Mouse (Mus musculus) fat pad, adult 2 months (tissue): ENCODE data around the gene Fto.

Experiments
- DNase-seq: peaks from one replicate; pipeline ENCODE4 v3.0.0-alpha.2; 2011; ENCODE audit warnings: low read depth, low spot score; ENCODE audit errors: extremely low read depth

Fto gene

DNA sequence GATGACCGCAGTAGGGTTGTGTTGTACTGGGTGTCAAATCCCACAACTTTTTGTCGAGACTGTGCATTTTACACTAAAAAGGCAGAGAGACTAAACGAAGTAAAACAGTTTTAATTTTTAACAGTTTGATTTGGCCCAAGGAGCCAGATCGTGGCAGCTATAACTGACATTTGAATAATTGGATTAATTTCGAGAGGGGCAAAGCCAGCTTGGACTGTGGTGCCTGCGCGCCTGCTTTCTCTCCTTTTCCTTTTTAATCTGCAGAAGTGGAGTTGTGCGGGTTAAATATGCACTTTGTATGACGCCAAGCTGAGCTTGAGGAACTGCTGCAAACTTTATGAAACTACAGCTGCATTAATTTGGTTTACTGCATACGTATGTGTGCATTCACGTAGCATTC, 239.3 kb downstream of the Fto start:
- DNase-seq: no peak

DNA sequence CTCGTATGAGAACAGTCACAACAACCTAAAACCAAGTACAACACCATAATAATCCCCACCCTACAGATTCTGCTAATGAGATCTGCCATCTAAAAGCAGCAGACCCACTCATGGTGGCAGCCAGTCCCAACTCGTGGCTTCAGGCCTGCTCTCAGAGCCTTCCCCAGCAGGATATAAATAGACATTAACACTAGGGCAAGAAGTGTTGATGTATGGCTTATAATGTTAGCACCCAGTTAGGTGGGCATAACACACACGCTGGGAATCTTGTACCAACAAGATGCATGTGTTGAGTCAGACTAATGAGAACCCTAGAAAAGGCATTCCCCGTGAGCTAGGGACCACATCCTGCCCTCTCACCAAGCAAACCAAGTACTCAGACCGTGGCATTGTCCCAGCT, 240.1 kb downstream of the Fto start:
- DNase-seq: no peak

DNA sequence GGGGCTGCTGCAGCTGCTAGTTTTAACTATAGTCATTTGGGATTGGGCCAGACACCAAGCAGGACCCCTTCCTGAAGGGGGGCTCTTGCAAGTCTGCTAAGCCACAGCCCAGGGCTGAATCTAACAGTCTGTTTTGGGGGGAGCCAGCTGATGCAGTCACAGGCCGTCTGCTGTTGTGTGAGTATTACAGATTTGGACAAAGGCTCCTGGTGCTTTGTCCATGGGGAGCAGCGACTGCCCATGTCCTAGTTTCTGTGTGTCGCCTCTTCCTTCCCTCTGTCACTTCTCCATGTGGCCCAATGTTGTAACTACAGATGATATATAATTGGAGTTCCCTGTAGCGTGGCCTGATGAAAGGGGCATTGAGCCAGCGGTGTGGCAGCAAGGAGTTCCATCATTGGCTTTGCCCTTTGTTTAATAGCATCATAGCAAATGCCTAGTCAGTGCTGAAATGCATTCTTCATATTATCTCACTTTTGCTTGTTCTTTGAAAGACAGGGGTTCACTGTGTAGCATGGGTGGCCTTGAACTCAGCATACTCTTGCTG, 243.8 kb downstream of the Fto start:
- DNase-seq: no peak

DNA sequence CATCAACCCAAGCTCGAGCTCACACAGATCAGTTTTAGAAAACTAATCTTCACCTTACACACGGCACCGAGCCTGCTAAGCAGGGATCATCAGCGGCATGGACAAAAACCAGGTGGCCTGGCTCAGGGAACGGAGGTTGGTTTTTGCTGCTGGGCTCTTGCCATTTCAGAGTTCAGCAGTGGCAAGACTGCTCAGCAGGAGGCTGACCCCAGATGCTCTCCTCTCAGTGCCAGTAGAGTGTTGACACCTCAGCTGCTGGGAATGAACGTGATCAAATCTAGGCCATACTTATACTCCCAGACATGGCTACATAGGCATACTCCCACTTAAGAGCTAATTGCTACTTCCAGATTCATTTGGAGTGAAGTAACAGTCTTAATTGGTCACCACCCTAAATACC, 245.1 kb downstream of the Fto start:
- DNase-seq: no peak

DNA sequence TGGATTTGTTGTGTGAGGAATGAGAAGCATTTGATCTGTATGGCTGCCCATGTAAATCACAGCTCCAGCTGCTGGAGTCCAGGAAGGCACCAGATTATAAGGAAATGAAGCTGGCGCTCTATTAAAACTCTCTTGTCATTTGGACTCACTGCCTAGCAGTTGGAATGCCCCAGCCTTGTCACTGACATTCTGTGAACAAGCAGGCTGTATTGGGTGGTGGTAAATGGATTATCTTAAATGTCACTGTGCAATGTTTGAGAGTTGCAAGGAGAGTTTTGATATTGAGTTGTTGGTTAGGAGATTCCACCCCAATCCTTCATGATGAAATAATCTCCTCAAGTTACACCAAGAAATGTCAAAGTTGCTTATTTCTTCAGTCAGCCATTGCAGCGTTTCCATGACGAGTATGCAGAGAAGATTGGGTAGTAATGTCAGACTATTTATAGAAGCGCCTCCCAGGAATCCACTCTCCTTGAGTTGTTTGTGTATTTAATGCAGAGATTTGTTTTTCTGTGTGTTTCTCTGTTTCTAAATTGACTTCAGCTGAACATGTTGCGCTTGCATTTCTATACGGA, 246.8 kb downstream of the Fto start:
- no peak for DNase-seq

DNA sequence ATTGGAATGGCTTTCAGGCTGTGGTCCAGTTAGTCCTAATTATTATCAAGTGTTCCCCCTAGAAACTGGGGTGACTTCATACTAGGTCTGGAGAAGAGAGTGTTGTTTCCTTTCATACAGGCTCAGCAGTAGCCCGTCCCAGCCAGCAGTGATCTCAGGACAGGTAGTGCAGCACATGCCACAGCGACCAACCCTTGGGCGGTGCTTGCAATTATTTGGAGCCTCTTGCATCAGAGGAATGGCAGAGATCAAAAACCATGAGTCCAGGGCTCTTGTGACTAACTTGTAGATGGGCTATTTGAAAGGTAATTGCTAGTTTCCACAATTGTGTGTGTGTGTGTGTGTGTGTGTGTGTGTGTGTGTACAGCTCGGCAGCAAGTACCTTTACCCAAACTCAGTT, 247.9 kb downstream of the Fto start:
- no peak for DNase-seq

DNA sequence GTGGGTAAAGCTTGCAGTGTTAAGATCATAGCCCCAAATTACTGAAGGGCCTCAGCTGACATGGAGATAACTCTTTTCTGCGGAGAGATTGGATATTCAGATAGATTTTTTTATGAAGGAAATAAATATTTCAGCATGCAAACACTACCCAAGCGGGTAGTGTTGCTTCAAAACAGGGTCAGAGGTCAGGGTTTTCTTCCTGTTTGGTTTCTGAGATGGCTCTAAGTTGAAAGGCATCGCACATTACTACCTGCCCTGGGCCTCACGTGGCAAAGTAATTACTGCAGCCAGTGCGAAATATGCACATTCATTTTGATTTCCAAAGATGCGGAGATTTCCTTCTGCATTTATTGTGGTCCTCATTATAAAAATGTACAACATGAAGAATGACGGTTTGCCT, 249.3 kb downstream of the Fto start:
- no peak for DNase-seq

DNA sequence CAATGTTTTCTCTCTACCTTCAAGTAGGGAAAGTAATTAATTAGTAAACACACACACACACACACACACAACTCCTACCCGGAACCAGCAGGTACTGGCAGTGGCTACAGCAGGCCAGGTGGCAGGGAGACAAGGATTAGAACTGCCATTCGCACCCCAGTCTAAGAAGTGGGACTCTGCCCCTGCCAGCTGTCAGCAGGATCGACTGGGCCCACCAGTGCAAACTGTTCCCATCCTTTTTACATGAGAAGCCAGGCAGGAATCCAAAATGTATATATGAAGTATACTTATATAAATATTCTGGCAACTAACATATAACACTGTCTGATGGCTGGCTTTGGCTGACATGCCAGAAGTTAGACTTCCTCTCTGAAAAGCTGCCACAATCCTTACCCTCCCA, 250.0 kb downstream of the Fto start:
- no peak for DNase-seq

DNA sequence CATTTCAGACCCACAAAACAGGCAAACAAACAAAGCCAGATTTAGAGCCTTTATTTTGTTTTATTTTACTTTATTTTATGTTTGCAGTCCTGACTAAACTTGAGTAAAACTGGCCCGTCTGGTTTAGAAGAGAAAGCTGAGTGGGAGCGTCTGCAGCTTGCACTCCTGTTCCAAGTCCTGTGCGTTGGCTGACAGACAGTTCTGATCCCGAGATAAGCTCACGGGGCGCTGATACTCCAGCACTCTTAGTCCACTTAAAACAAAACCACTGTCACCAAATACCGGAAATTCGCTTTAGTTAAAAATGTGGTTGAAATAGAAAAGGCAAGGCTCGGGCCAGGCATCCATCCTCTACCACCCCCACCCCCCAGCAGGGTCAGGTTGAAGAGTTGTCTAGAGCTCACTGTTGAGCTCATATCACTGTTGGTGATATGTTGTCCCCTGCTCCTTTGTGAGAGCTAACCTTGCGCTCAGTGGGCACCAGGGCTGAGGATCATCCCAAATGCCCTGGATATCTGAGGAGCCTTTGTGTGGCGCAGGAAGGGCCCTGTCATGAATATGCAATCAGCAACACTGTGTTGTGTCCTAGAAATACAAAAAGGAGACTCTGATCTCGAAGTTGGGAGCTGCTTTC, 252.7 kb downstream of the Fto start:
- no peak for DNase-seq

DNA sequence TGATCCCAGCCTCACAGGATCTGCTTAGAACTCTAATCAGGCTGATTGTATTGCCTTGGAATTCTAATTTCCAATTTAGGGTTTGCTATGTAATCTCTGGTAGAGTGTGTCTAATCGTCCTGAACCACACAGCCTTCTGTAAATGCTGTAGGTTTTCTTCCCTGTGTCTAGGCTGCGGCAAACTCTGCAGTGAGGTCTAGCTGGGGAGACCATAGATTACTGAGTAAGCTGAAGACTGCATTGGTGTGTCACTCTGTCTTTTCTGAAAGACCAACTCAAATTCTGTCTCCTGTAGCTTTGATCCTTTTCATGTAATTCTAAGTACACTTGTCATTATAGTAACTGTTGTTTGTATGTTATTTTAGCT, 253.2 kb downstream of the Fto start:
- no peak for DNase-seq

DNA sequence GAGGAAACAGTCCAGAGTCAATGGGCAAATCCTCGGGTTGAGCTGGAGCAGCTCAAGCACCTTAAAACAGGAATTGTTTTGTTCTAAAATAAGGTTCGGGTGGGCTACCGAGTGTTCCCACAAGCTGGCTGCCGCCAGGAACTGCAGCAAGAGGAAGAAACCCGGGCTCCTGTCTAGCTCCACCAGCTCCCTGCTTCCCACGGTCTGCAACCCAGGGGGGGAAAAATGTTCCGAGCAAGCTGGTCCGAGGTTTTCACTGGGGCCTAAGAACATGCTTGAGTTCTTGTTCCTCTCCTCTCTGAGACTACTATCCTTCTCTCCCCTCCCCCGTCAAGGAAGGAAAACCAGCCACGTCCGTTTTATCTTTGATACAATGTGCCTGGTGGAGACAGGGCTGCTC, 256.5 kb downstream of the Fto start:
- DNase-seq: no peak

DNA sequence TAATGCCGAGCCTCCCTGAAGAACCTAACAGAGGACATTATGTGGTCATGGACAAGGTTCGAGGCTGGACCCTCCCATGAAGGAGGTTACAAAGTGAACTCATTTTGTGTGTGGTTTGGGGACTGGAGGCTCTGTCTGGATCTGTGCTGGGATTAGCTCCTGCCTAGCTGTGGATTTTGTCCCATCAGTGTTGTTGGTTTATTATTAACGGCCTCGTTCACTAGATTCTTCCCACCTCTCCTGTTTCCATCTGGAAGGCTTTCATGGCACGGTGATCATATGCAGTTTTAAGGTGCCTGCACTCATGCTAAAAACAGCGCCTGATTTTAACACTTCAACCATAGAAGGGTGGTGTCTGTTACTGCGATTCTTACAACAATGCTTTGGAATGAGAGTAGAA, 257.5 kb downstream of the Fto start:
- no peak for DNase-seq

DNA sequence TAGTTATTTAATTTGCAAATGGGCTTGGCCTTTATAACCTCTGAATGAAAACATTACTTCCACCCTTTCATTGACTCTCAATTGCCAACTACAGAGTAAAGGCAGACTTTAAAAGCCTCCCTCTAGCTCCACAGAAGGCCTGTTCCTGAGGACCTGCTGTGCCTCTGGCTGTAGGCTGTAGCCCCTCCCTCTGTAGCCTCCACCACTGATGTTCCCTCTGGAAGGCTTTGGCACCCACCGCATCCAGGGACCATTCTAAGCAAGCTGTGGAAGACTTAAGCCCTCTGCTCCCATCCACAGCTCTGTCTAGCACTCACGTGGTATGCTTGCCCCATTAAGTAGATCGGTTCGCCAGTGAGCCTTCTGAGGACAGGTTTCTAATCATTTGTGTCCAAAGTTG, 258.7 kb downstream of the Fto start:
- DNase-seq: no peak

DNA sequence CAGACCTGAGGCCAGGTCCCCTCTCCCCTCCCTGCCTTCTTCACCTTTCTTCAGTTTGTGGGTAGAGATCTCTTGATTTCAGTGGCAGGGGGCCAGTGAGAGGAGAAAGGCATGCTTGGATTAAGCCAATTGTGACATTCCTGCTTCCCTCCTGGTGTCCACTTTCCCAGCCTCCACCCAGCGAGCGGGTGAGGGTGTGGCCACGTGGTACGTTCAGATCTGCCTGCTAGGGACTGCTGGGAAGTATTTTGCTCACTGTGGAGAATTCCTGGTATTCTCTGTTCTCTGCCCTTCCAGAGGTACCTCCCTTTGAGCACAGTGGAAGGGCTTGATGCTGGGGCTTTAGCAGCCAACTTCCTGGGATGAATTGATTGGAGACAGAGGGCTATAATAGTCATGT, 259.3 kb downstream of the Fto start:
- no peak for DNase-seq

DNA sequence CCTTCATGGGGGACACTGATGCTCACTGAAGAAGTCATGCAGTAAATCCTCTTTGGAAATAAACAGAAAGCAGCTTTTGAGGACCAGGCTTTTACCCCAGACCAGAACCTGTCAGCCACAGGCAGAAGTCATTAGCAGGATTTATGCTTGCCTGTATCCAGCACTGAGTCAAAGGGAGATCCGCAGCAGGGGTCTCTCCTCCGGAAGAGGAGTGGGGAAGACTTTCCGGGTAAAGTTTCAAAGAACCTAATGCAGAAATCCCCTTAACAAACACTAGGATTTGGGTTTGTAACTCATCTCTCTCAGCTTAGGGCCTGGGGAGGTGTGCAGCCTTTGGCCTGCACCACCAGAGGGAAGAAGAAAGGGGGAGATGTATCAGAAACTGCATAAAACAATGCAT, 262.3 kb downstream of the Fto start:
- DNase-seq: no peak

DNA sequence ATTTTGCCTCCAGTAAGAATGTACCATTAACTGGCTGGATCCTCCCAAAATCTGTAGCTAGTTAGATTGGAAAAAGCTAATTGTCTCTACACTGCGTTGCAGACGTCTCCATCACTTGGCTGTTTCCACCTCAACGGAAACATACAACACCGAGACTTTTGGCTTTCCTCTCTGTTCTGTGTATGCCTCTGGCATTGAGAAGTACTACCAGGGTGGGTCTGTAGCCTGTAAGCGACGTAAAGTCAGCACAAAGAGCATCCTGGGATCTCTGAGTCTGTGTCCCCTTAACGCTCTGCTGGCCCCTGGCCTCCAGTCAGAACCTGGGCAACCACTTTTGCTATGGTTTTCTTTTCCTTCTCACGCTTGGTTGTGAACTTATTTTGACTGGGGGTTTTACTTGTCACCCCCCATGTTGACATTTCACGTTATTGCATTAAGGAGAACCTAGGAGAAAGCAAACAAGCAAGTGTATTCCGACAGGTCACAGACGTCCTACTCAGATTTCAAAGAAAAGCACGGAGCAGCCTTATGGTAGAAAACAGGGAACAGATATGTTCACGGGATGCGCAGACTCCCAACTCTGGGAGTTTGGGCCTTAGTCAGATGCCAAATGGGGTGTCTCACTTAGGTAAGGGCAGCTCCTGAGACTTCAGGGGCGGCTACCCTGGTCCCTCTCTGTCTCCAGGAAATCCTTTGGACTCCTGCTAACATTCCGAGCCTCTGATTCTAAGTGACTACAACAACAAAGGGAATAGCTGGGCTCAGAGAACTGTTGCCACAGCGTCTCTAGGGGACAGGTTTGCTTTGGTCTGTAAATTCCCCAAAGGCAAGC, 263.0 kb downstream of the Fto start:
- DNase-seq: no peak

DNA sequence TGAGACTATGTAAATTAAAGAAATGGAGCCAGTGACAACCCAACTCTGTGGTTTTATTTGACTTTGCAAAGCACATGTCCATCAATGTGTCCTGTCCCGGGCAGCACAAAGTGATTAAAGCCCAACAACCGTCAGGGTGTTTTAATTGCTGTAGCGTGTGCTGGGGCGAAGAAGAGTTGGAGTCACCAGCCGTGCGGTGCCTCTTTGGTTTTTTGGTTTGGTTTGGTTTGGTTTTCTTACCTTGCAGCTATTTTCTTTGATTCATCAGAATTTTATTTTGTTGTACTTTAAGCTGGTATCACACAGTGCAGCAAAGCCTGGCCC, 263.6 kb downstream of the Fto start:
- no peak for DNase-seq

DNA sequence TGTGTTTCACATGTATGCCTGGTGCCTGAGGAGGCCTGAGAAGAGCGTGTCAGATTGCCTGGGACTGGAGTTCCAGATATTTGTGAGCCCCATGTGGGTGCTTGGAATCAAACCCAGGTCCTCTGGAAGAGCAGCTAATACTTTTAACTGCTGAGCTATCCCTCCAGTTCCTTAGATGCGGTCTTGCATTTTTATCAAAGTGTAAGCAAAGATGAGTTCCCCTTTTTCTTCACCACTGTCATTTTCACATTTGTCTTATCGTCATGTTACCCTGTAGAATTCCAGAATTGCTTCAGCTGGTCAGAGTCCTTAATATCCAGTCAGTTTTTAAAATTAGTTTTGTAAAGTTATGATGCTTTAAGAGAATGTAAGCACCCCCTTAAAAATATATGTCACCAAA, 264.3 kb downstream of the Fto start:
- DNase-seq: no peak

DNA sequence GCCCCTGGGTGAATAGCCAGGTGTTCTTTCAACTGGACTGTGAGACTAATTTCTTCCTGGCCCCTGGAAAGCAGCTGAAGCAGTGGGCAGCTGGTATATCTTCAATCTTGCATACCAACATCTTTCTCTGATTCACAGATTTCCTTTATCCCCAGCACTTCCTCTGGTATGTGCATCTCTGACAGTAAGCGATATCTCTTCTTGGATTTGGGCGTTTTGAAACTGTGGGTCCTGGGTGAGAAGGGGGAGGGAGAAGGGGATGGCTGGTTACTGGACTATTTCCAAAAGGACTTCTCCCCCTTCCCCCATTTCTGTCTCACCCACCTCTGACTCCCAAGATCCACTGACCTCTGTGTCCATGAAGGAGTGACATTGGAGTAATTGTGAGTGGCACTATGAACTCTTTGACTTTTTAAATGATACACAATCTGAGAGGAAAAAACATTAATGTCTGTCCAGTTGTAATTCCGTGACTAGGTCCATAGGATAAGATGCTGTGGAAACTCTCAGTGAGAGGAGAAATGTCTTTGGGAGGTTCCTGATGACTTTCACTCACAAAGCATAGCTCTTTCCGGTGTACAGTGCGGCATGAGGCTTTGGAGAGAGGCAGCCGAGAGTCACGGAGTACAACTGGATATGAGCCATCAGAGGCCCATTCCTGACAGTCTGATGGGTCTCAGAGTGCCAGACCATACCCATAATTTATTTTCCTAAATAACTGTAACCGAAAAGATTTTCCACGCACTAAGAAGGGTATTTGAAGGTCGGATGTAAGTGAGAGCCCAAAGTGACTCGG, 271.5 kb downstream of the Fto start:
- no peak for DNase-seq

DNA sequence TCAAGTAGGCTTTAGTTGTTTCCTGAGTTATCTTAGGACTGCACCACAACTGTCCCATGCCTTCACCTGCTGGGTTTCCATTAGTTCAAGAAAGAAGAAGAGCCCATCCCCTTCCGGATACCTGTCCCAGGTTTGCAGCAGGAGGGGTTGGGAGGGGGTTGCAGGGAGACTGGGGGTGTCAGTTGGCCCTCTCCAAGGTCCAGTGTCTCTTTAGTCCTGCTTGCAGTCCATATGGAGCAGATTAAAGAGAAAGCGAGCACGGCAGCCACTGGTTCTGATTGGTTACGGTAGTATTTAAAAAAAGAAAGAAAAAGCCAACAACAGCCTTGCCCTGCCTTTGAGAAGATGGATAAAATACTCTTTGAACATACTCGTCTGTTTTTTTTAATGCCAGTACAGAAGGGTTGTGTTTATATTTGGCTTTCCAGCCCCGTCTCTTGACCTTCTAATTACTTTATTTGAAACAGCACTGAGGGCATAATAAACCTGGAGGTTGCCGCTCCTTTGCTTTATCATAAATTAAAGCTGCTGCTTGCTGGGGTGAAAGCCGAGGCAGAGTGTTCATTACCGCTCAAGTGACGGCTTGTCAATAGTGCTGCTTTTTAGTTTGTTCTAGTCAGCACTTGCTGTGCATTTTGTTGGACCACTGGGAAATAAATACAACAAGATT, 279.2 kb downstream of the Fto start:
- no peak for DNase-seq

DNA sequence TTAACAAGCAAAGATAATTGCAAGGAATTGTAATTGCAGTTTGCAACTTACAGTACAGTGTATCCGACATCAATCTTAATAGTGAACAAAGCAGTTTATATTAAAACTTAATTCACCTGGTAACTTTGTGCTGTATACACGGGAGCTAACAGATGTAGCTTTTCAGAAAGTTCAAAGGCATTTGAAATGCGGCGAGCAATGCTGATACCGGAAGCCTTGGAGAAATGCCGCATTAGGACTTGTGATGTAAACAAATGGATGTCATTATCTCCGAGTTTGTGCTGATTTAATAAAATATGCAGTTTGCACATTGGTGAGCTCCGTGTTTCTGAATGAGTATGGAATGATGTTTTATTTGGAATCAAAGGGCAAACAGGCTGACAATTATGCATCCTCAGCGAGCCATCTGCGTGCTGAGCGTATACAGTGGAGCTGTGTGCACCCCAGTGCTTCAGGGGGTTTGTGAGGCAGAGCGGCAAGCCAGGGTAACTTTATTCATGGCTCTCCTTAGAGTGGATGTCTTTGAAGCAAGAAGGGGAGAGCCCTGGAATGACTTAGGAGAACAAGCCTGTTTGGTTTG, 280.0 kb downstream of the Fto start:
- DNase-seq: no peak
